Mouse (Mus musculus) R1 (cell line): ENCODE results near the gene Tspoap1.

Experiments
- DNase-seq: peaks from one replicate; pipeline ENCODE4 v3.0.0-alpha.2; 2018; ENCODE audit warnings: low read depth, low spot score

The Tspoap1 gene

DNA sequence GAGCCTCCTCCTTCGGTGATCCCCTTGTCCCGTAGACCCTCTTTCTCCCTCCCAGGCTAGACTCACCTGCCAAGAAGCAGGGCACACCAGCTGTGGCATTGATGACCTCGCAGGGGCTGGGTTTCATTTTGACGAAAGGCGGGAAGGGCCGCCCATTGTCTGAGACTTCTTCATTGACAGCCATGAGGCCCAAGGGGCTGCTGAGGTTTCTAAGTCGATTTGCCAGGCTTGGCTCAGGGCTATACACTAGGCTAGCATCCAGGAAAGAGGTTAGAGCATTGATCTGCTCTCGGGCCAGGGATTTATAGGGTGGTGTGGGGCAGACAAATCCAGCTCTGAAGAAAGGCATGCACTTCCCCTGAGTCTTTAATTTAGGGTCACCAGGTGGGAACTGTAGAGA lies 54.5 kb downstream of the Tspoap1 start:
- no peak for DNase-seq

- DNase-seq = no peak
These were observed 56.5 kb downstream of the Tspoap1 start for GRCm38 (mm10) chr11:87816707-87817442.

DNA sequence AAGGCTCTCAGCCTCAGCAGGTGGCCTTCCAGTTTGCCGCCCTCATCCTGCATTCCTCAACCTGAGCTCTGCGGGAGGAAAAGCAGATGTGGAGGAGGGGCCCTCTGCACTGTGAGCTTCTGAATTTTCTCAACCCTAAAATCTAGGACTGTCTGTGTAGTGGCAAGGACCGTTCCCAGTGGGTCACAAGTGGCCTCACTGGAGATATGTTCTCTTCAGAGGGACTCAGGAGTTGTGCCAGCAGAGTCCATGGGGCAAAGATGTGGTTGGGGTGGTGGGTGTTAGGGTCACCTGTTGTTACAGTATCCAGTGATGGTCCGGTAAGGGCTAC lies 57.1 kb downstream of the Tspoap1 start:
- peak; percentile 88 for DNase-seq

- no peak for DNase-seq
These were observed 61.2 kb downstream of the Tspoap1 start for GRCm38 (mm10) chr11:87821502-87821901.

- DNase-seq = no peak
These were observed 68.0 kb downstream of the Tspoap1 start, which contains the start of gene Lpo for GRCm38 (mm10) chr11:87828239-87828900. Gene Lpo (minus strand): TSS chr11:87828289.
